Mouse (Mus musculus): ENCODE results near the gene Vmn1r24. TPM values are rescaled to one million over a fixed set of nuclear protein-coding genes. Genes with fewer than 3 reads are reported as not detected.
"Not testable (repeated sequence)": the region's sequence is repeated elsewhere in the genome, so short reads cannot be mapped to it uniquely, and the experiment has no call there.

The Vmn1r24 gene
- polyA plus RNA-seq (2016; fragmentation: Nextera tagmentation; extraction: Ambion mirVana): not detected in 2 replicates

- H3K36me3 ChIP-seq, H3K9ac ChIP-seq: not testable (repeated sequence)
- WGBS: 54% methylated on average over 1 of the region's 1 CpGs
These were observed at the start of gene Vmn1r24 for GRCm38 (mm10) chr6:57961403-57961802. Gene Vmn1r24, minus strand, starts transcription at chr6:57961503.

GRCm38 (mm10) chr6:57980710-57981109 lies 19.4 kb upstream of the Vmn1r24 start, which contains the start of gene Vmn1r25:
Gene Vmn1r25, minus strand, starts transcription at chr6:57980810.
- WGBS: 51% methylated on average over 3 of the region's 3 CpGs
- H3K4me1 ChIP-seq (replicated peaks): no peaks in the 10 kb centered on the region
- no peaks in the 10 kb centered on the region for H3K36me3 ChIP-seq
- no peak within 1 kb of the TSS for H3K9ac ChIP-seq
- ATAC-seq (ENCODE audit: insufficient number of reproducible peaks, low FRiP score): no peak
- H3K4me2 ChIP-seq: no peak within 1 kb of the TSS
- H3K27ac ChIP-seq (ENCODE audit: poor library complexity, severe bottlenecking): no peak within 1 kb of the TSS
- H3K27me3 ChIP-seq (replicated peaks): no peaks in the 10 kb centered on the region
- no peak within 1 kb of the TSS for H3K4me3 ChIP-seq
- no peaks in the 10 kb centered on the region for H3K9me3 ChIP-seq (replicated peaks)

More at GRCm38 (mm10) chr6:57961403-57961802, at the start of gene Vmn1r24:
- not testable (repeated sequence) for H3K4me2 ChIP-seq; H3K4me3 ChIP-seq; H3K4me1 ChIP-seq (replicated peaks); ATAC-seq (ENCODE audit: insufficient number of reproducible peaks, low FRiP score); H3K9me3 ChIP-seq (replicated peaks); H3K27me3 ChIP-seq (replicated peaks); H3K27ac ChIP-seq (ENCODE audit: poor library complexity, severe bottlenecking)

GRCm38 (mm10) chr6:57926738-57927137 lies 34.6 kb downstream of the Vmn1r24 start, which contains the start of gene Vmn1r23:
Gene Vmn1r23, minus strand, starts transcription at chr6:57926838.
- no peaks in the 10 kb centered on the region for H3K27me3 ChIP-seq (replicated peaks)
- H3K36me3 ChIP-seq: no peaks in the 10 kb centered on the region
- H3K27ac ChIP-seq (ENCODE audit: poor library complexity, severe bottlenecking): no peak within 1 kb of the TSS
- H3K9me3 ChIP-seq (replicated peaks): no peaks in the 10 kb centered on the region
- no peak within 1 kb of the TSS for H3K9ac ChIP-seq
- WGBS: 78% methylated on average over 1 of the region's 1 CpGs
- ATAC-seq (ENCODE audit: insufficient number of reproducible peaks, low FRiP score): no peak
- H3K4me2 ChIP-seq: no peak within 1 kb of the TSS
- H3K4me1 ChIP-seq (replicated peaks): no peaks in the 10 kb centered on the region
- no peak within 1 kb of the TSS for H3K4me3 ChIP-seq

- Histone ChIP-seq H3K9me3 (replicated peaks) (no peaks in the 10 kb centered on the region), H3K27me3 (replicated peaks) (no peaks in the 10 kb centered on the region), H3K27ac (ENCODE audit: poor library complexity, severe bottlenecking) (no peak within 1 kb of the TSS), H3K4me1 (replicated peaks) (no peaks in the 10 kb centered on the region), H3K36me3 (no peaks in the 10 kb centered on the region), H3K4me3 (no peak within 1 kb of the TSS), H3K4me2 (no peak within 1 kb of the TSS), H3K9ac (no peak within 1 kb of the TSS)
- ATAC-seq (ENCODE audit: insufficient number of reproducible peaks, low FRiP score): no peak
- 65% methylated on average over 1 of the region's 1 CpGs for WGBS
These were observed 53.4 kb downstream of the Vmn1r24 start, which contains the start of gene Vmn1r22 for GRCm38 (mm10) chr6:57907928-57908327. Gene Vmn1r22, minus strand, starts transcription at chr6:57908028.

Other genes with a start within 250 kb of the Vmn1r24 start
- 33.3 and 39.1 TPM in 2 replicates for gene Vopp1, start 136.3 kb downstream of the Vmn1r24 start, polyA plus RNA-seq (2016; fragmentation: Nextera tagmentation; extraction: Ambion mirVana)
- not detected in 2 replicates for gene Vmn1r21, start 111.2 kb downstream of the Vmn1r24 start, polyA plus RNA-seq (2016; fragmentation: Nextera tagmentation; extraction: Ambion mirVana)
- not detected in 2 replicates for gene Vmn1r22, start 53.5 kb downstream of the Vmn1r24 start, polyA plus RNA-seq (2016; fragmentation: Nextera tagmentation; extraction: Ambion mirVana)
- gene Vmn1r23, start 34.7 kb downstream of the Vmn1r24 start, polyA plus RNA-seq (2016; fragmentation: Nextera tagmentation; extraction: Ambion mirVana): not detected in 2 replicates
- not detected in 2 replicates for gene Vmn1r25, start 19.3 kb upstream of the Vmn1r24 start, polyA plus RNA-seq (2016; fragmentation: Nextera tagmentation; extraction: Ambion mirVana)
- not detected in 2 replicates for gene Vmn1r26, start 53.7 kb upstream of the Vmn1r24 start, polyA plus RNA-seq (2016; fragmentation: Nextera tagmentation; extraction: Ambion mirVana)

Measured in heart, embryonic 12.5 days (tissue).